Mouse (Mus musculus): ENCODE results near the gene Cdkn1b. TPM values are rescaled to one million over a fixed set of nuclear protein-coding genes. Genes with fewer than 3 reads are reported as not detected.
A peak's percentile ranks its signal among the peaks of the same experiment; 100 is the strongest.

Cdkn1b gene
- total RNA-seq, 2 experiments from 2014 or later: 38.2 to 40.5 TPM

GRCm38 (mm10) chr6:134927595-134928095 is 7.4 kb downstream of the Cdkn1b start:
- no peak for DNase-seq (ENCODE audit: low spot score in 2 of 2)

GRCm38 (mm10) chr6:134928096-134928888 is 8.1 kb downstream of the Cdkn1b start:
- peak; percentile 35 to 44 for DNase-seq (ENCODE audit: low spot score in 2 of 2)

GRCm38 (mm10) chr6:134928889-134929310 is 8.7 kb downstream of the Cdkn1b start:
- no peak for DNase-seq (ENCODE audit: low spot score in 2 of 2)

GRCm38 (mm10) chr6:134929926-134930325 is 9.7 kb downstream of the Cdkn1b start:
- DNase-seq (ENCODE audit: low spot score in 2 of 2): no peak

- DNase-seq (ENCODE audit: low spot score in 2 of 2): no peak
These were observed 10.2 kb downstream of the Cdkn1b start for GRCm38 (mm10) chr6:134930383-134930782.

DNA sequence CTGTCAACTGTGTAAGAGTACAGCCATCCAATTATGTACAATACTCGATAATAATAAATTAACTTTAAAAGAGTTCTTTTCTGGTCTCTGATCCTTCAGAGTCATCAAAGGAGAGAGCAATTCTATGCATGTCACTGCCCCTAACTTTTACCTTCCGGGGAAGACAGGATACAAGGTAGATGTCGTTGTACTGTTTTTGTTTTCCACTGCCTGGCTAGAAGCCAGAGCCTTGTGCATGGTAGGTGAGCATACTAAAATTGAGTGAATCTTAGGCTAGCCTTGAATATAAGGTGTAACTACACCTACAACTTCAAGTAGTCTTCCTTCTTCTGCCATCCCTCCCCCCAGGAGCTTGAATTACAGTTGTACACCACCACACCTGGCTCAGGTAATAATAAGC is 10.9 kb downstream of the Cdkn1b start:
- DNase-seq (ENCODE audit: low spot score in 2 of 2): no peak

- DNase-seq (ENCODE audit: low spot score in 2 of 2): no peak
These were observed 12.4 kb downstream of the Cdkn1b start for GRCm38 (mm10) chr6:134932486-134933206.

GRCm38 (mm10) chr6:134933207-134933558 is 13.0 kb downstream of the Cdkn1b start:
- DNase-seq (ENCODE audit: low spot score in 2 of 2): no peak

DNA sequence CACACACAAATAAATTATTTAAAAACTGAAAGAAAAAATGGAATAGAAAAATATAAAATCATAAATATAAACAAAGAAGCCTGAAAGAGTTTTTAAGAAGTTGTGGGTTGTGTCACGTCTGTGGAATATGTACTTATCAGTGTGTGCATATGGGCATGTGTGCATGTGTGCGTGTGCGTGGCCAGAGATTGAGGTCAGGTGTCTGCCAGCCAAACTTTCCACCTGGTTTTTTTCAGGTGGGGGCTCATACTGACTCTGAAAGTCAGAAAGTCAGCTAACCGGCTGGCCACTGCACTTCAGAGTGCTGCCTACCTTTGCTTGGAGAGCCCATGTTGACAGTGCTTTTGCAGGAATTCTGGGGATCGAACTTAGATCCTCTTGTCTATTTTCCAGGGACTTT is 14.1 kb downstream of the Cdkn1b start:
- DNase-seq (ENCODE audit: low spot score in 2 of 2): no peak

DNA sequence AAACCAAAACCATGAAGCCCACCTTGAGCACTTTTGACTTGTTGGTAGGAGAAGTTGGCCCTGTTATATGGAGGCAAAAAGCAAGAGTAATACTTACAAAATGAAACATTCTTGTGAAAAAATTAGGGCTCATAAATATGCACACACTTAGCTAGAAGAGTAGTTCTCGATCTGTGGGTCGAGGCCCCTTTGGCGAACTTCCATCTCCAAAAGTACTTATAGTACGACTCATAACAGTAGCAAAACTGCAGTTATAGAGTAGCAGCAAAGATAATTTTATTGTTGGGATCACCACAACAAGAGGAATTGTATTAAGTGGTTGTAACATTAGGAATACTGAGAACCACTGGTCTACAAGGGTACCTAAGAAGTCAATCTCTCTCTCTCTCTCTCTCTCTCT is 19.6 kb downstream of the Cdkn1b start:
- no peak for DNase-seq (ENCODE audit: low spot score in 2 of 2)

DNA sequence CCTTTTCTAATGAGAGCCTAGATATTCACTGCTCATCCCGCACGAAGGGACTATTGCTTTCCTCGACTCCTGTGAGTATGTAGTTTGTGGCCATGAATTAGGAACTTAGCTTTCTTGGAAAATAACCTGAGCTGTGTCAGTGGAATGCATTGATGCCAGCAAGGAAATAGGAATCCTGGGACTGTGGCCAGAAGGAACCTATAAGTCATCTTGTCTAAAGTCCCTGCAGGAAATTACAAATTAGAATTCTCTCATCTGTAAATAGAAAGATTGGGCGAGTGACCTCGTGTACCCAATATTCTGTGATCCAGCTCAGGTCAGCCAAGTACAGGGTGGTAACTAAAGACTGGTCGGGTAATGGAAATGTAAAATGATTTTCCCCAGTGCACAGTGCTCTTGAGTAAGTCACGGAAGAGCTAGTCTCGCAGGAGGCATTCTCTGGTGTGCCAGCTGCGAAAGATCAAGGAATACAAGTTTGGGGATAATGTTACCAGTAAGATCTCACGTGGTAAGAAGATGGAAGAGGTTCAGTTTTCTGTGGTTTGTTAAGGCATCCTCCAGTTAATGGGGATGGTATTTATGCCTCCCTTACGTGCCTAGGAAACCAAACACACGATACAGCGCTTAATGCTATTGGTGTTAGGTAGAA is 23.7 kb downstream of the Cdkn1b start:
- DNase-seq (ENCODE audit: low spot score in 2 of 2): no peak

- no peak for DNase-seq (ENCODE audit: low spot score in 2 of 2)
These were observed 25.9 kb downstream of the Cdkn1b start for GRCm38 (mm10) chr6:134946054-134946453.

DNA sequence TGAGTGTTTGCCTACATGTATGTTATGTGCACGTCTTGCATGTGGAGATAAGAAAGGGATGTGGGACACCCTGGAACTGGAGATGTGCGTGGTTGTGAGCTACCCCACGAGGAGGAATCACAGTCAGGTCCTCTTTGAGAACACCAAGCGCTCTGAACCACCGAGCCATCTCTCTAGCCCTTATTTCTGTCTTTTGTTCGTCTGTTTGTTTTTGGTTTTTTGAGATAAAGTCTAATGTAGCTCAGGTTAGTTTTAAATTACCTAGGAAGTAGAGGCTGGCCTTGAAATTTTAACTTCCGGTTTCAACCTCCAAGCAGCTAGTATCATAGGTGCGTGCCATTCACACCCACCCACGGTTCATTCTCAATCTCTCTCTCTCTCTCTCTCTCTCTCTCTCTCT is 26.7 kb downstream of the Cdkn1b start:
- no peak for DNase-seq (ENCODE audit: low spot score in 2 of 2)

GRCm38 (mm10) chr6:134947311-134948087 is 27.3 kb downstream of the Cdkn1b start:
- DNase-seq (ENCODE audit: low spot score in 2 of 2): peak; percentile 43 to 62

GRCm38 (mm10) chr6:134948522-134949061 is 28.4 kb downstream of the Cdkn1b start:
- DNase-seq (ENCODE audit: low spot score in 2 of 2): no peak

DNA sequence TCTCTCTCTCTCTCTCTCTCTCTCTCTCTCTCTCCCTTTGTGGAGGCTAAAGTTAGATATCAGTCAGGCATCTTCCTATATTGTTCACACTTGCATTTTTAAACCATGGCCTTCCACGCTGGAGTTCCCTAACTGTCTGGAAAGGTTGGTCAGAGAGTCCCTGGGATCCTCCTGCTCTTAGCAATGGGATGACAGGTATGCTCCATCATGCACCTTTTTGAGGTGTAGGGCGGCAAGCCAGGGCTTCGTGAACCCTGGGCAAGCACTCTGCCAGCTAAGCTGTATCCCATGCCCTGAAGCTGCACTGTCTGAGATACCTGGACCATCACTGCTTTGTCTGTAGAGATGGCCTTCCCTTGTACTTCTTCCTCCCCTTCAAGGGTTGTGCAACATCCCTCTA is 29.0 kb downstream of the Cdkn1b start:
- DNase-seq (ENCODE audit: low spot score in 2 of 2): no peak

GRCm38 (mm10) chr6:134951364-134951763 is 31.2 kb downstream of the Cdkn1b start:
- DNase-seq (ENCODE audit: low spot score in 2 of 2): no peak

GRCm38 (mm10) chr6:134953976-134954375 is 33.8 kb downstream of the Cdkn1b start:
- DNase-seq (ENCODE audit: low spot score in 2 of 2): peak in 1 of 2 experiments; percentile 13

DNA sequence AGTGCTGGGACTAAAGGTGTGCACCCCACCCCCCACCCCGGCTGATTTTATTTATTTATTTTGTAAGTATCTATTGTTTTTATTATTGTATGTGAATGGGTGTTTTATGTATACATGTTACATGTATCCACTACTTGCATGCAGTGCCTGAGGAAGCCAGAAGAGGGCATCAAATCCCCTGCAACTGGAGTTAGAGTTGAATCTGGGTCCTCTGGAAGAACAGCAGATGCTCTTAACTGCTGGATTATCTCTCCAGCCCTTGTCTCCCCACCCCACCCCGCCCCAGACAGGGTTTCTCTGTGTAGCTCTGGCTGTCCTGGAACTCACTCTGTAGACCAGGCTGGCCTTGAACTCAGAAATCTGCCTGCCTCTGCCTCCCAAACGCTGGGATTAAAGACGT is 36.2 kb downstream of the Cdkn1b start:
- no peak for DNase-seq (ENCODE audit: low spot score in 2 of 2)

- no peak for DNase-seq (ENCODE audit: low spot score in 2 of 2)
These were observed 41.1 kb downstream of the Cdkn1b start for GRCm38 (mm10) chr6:134961286-134961685.

All from left cerebral cortex, adult 18-20 months (tissue).